Mouse (Mus musculus) kidney, adult 2 months (tissue): Measurements from ENCODE around the gene Zfp385a.

Source experiments
- CTCF ChIP-seq: fragments of 200-500 bp; conservative IDR thresholded peaks from 2 replicates; pipeline ENCODE4 v1.5.1; 2011; ENCODE audit warnings: low read depth, mild to moderate bottlenecking, control low read depth, low read length, moderate library complexity, mixed read lengths; ENCODE audit not compliant: insufficient read depth, insufficient read length
- POLR2A ChIP-seq: fragments of 200-500 bp; IDR thresholded peaks from one replicate; pipeline ENCODE4 v1.6.1; 2011; ENCODE audit warnings: low read depth, low read length, control low read depth

GRCm38 (mm10) chr15:103342415-103342814 is 2.5 kb upstream of the Zfp385a start:
- peak; percentile 70 for TF ChIP-seq CTCF
- no peak for TF ChIP-seq POLR2A
